Mouse (Mus musculus): ENCODE results near the gene Sema4d. TPM values are rescaled to one million over a fixed set of nuclear protein-coding genes. Genes with fewer than 3 reads are reported as not detected.

The Sema4d gene
- total and polyA plus RNA-seq, 3 experiments = 6.9 to 20.3 TPM; not detected in 1

DNA sequence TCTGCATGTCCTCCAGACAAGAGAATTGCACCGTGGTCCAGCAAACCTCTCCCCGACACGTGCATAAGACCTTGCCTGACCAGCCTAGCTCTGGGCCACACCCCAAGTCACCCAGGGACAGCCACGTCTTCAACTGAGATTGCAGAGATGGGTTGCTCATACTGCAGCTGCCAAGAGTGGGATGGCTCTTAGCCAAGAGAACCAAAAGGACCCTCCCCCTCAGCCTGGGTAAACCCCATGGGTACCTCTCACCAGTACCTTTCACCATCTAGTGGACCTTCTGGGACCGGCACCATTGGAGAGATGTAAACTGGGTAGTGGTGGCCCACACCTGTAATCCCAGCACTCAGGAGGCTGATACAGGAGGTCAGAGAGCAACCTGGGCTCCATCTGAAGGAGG is 2.8 kb downstream of the Sema4d start:
- peaks cover 0 to 2% of the 10 kb centered on the region in 2 experiments; a peak in 1 of 4 replicates for H3K36me3 ChIP-seq (ENCODE audit: control insufficient read depth in 1 of 2, insufficient read depth in 2 of 2, low read length in 2 of 2)

DNA sequence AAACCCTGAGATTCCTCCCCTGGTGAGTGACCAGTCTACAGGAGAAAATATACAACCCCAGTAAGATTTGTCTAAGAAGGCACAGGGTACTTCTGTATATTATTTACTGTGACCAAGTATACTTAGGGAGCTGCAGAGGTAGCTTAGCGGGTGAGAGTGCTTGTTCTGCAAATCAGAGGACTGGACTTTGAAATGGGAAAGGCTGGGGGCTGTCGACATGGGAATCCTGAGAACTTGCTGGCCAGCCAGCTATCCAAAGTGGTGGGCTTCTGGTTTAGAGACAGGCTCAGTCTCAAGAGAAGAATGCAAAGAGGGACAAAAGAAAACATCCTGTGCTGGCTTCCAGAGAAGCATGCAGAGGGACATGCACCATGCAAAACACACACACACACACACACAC is 5.7 kb downstream of the Sema4d start:
- peaks cover 0 to 8% of the 10 kb centered on the region in 2 experiments; a peak in 1 of 4 replicates for H3K4me1 ChIP-seq (ENCODE audit: control insufficient read depth in 1 of 2, insufficient read depth in 2 of 2, low read length in 2 of 2)
- H3K79me2 ChIP-seq (ENCODE audit: control insufficient read depth, insufficient read depth, low read length, poor library complexity) = peaks cover 8% of the 10 kb centered on the region
- H3K9me3 ChIP-seq (replicated peaks; ENCODE audit: insufficient read depth, low read length) = no peaks in the 10 kb centered on the region
- no peak for DNase-seq (ENCODE audit: low read depth, low spot score)
- peaks cover 0 to 2% of the 10 kb centered on the region in 2 experiments; a peak in 1 of 4 replicates for H3K36me3 ChIP-seq (ENCODE audit: control insufficient read depth in 1 of 2, insufficient read depth in 2 of 2, low read length in 2 of 2)
- no peak overlapping the region for H3K4me3 ChIP-seq (ENCODE audit: control insufficient read depth in 1 of 2, insufficient read depth in 1 of 2, low read depth in 2 of 2, low read length in 2 of 2)
- H3K27ac ChIP-seq (ENCODE audit: control insufficient read depth, low read depth, low read length) = no peak overlapping the region
- TF ChIP-seq KAT2A (conservative IDR thresholded peaks at IDR 0.05; ENCODE audit: low read depth, low read length) = no peak
- no peak for TF ChIP-seq TAL1 (IDR thresholded peaks at IDR 0.05; ENCODE audit: low read length)
- no peak for TF ChIP-seq RCOR1 (IDR thresholded peaks at IDR 0.05; ENCODE audit: low read depth, low read length)
- TF ChIP-seq MAFK (IDR thresholded peaks at IDR 0.05; ENCODE audit: borderline replicate concordance, low read depth, low read length) = no peak
- no peak for TF ChIP-seq USF2 (IDR thresholded peaks at IDR 0.05; ENCODE audit: borderline replicate concordance in 1 of 2, insufficient read depth in 1 of 2, low read depth in 1 of 2, low read length in 2 of 2)
- TF ChIP-seq ZC3H11A (IDR thresholded peaks at IDR 0.05; ENCODE audit: low read depth, low read length) = no peak
- no peak for TF ChIP-seq E2F4 (IDR thresholded peaks at IDR 0.05; ENCODE audit: borderline replicate concordance, low read depth, low read length)
- no peak for TF ChIP-seq CTCF (IDR thresholded peaks at IDR 0.05 in 2 of 3, conservative IDR thresholded peaks at IDR 0.05 in 1 of 3; ENCODE audit: control insufficient read depth in 1 of 3, insufficient read depth in 1 of 3, low read depth in 2 of 3, low read length in 3 of 3, poor library complexity in 1 of 3, severe bottlenecking in 1 of 3)
- TF ChIP-seq GATA1 (IDR thresholded peaks at IDR 0.05; ENCODE audit: low read depth, low read length) = no peak
- TF ChIP-seq MXI1 (IDR thresholded peaks at IDR 0.05; ENCODE audit: low read depth, low read length) = no peak
- TF ChIP-seq ETS1 (IDR thresholded peaks at IDR 0.05; ENCODE audit: low read depth, low read length) = no peak
- no peak for TF ChIP-seq MAX (IDR thresholded peaks at IDR 0.05; ENCODE audit: low read length)
- no peak for TF ChIP-seq ZMIZ1 (IDR thresholded peaks at IDR 0.05; ENCODE audit: low read depth, low read length)
- no peak for TF ChIP-seq BHLHE40 (IDR thresholded peaks at IDR 0.05; ENCODE audit: borderline replicate concordance, low read depth, low read length)
- TF ChIP-seq ZKSCAN1 (IDR thresholded peaks at IDR 0.05; ENCODE audit: low read depth, low read length) = no peak
- TF ChIP-seq RAD21 (IDR thresholded peaks at IDR 0.05; ENCODE audit: low read depth, low read length) = no peak
- no peak for TF ChIP-seq CHD1 (IDR thresholded peaks at IDR 0.05; ENCODE audit: low read depth, low read length)
- no peak overlapping the region for H3K9ac ChIP-seq (ENCODE audit: control insufficient read depth, low read depth, low read length, poor library complexity, severe bottlenecking)
- no peaks in the 10 kb centered on the region for H3K27me3 ChIP-seq (ENCODE audit: control insufficient read depth in 1 of 2, insufficient read depth in 2 of 2, low read length in 2 of 2)

More for the DNA sequence above, 2.8 kb downstream of the Sema4d start:
- no peak for DNase-seq (ENCODE audit: low read depth, low spot score)
- H3K9me3 ChIP-seq (replicated peaks; ENCODE audit: insufficient read depth, low read length) = no peaks in the 10 kb centered on the region
- peaks cover 11% of the 10 kb centered on the region for H3K79me2 ChIP-seq (ENCODE audit: control insufficient read depth, insufficient read depth, low read length, poor library complexity)
- no peak overlapping the region for H3K27ac ChIP-seq (ENCODE audit: control insufficient read depth, low read depth, low read length)
- no peaks in the 10 kb centered on the region for H3K27me3 ChIP-seq (ENCODE audit: control insufficient read depth in 1 of 2, insufficient read depth in 2 of 2, low read length in 2 of 2)
- no peak overlapping the region for H3K9ac ChIP-seq (ENCODE audit: control insufficient read depth, low read depth, low read length, poor library complexity, severe bottlenecking)
- H3K4me3 ChIP-seq (ENCODE audit: control insufficient read depth in 1 of 2, insufficient read depth in 1 of 2, low read depth in 2 of 2, low read length in 2 of 2) = no peak overlapping the region
- peaks cover 0 to 8% of the 10 kb centered on the region in 2 experiments; a peak in 1 of 4 replicates for H3K4me1 ChIP-seq (ENCODE audit: control insufficient read depth in 1 of 2, insufficient read depth in 2 of 2, low read length in 2 of 2)
- TF ChIP-seq RAD21 (IDR thresholded peaks at IDR 0.05; ENCODE audit: low read depth, low read length) = no peak
- no peak for TF ChIP-seq CHD1 (IDR thresholded peaks at IDR 0.05; ENCODE audit: low read depth, low read length)
- TF ChIP-seq USF1 (IDR thresholded peaks at IDR 0.05; ENCODE audit: low read depth, low read length) = no peak
- TF ChIP-seq MXI1 (IDR thresholded peaks at IDR 0.05; ENCODE audit: low read depth, low read length) = no peak
- no peak for TF ChIP-seq E2F4 (IDR thresholded peaks at IDR 0.05; ENCODE audit: borderline replicate concordance, low read depth, low read length)
- TF ChIP-seq TAL1 (IDR thresholded peaks at IDR 0.05; ENCODE audit: low read length) = no peak
- no peak for TF ChIP-seq TBP (IDR thresholded peaks at IDR 0.05; ENCODE audit: low read depth, low read length)
- no peak for TF ChIP-seq MYB (IDR thresholded peaks at IDR 0.05; ENCODE audit: low read depth, low read length)
- no peak for TF ChIP-seq POLR2AphosphoS2 (IDR thresholded peaks at IDR 0.05; ENCODE audit: low read length)
- no peak for TF ChIP-seq RCOR1 (IDR thresholded peaks at IDR 0.05; ENCODE audit: low read depth, low read length)
- no peak for TF ChIP-seq ELF1 (IDR thresholded peaks at IDR 0.05; ENCODE audit: low read depth, low read length)
- TF ChIP-seq ZKSCAN1 (IDR thresholded peaks at IDR 0.05; ENCODE audit: low read depth, low read length) = no peak
- TF ChIP-seq USF2 (IDR thresholded peaks at IDR 0.05; ENCODE audit: borderline replicate concordance in 1 of 2, insufficient read depth in 1 of 2, low read depth in 1 of 2, low read length in 2 of 2) = no peak
